Mouse (Mus musculus): ENCODE measurements around the gene Copz1.

DNA sequence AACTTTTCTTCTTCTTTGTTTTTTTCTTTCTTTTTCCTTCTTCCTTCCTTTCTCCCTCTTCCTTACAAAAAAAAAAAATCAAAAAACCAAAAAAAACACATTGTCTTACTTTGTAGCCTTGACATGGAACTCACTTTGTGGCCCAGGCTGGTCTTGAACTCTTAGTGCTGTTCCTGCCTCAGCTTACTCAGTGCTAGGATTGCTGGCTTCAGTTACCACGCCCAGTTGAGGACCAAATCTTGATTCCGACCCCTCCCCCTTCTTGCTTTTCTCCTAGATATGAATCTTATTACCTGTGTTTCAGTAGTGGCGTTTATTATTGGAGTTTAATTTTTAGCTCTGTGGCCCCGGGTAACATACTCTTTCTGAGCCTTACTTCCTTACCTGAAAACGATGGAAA is 13.4 kb upstream of the Copz1 start:
- TF ChIP-seq ELF1 (IDR thresholded peaks at IDR 0.05; ENCODE audit: low read depth, low read length) (no peak), CTCF (conservative IDR thresholded peaks at IDR 0.05 in 1 of 2, IDR thresholded peaks at IDR 0.05 in 1 of 2; ENCODE audit: low read depth in 2 of 2, low read length in 2 of 2) (no peak), MAX (IDR thresholded peaks at IDR 0.05; ENCODE audit: low read length) (no peak), E2F4 (IDR thresholded peaks at IDR 0.05; ENCODE audit: insufficient replicate concordance, low read depth, low read length) (no peak)
